Mouse (Mus musculus) heart, adult 2 months (tissue): Measurements from ENCODE around the gene Atp13a1. TPM values are rescaled to one million over a fixed set of nuclear protein-coding genes. Genes with fewer than 3 reads are reported as not detected.

Experiments
- DNase-seq, 2 experiments: peaks; one replicate each; pipeline ENCODE4 v3.0.0; 2021
- H3K27ac ChIP-seq: fragments of 200-600 bp; 2 replicates; pipeline ENCODE4 v1.8.1; 2022
- H3K27me3 ChIP-seq: fragments of 200-500 bp; 2 replicates; pipeline ENCODE4 v1.6.1; 2012; ENCODE audit warnings: mild to moderate bottlenecking, low read length, inconsistent platforms, mixed read lengths; ENCODE audit not compliant: control insufficient read depth, insufficient read depth
- H3K36me3 ChIP-seq: fragments of 200-500 bp; 2 replicates; pipeline ENCODE4 v1.6.1; 2012; ENCODE audit warnings: low read length, inconsistent platforms; ENCODE audit not compliant: control insufficient read depth, insufficient read depth
- H3K4me1 ChIP-seq: fragments of 200-500 bp; 2 replicates; pipeline ENCODE4 v1.6.1; 2011; ENCODE audit warnings: low read length; ENCODE audit not compliant: control insufficient read depth, insufficient read depth
- H3K4me3 ChIP-seq: fragments of 200-600 bp; 2 replicates; pipeline ENCODE4 v1.8.1; 2022
- H3K79me2 ChIP-seq: fragments of 200-500 bp; replicated peaks from 2 replicates; pipeline ENCODE4 v1.6.1; 2012; ENCODE audit warnings: mild to moderate bottlenecking, inconsistent platforms, low read length, moderate library complexity, mixed read lengths; ENCODE audit not compliant: control insufficient read depth, insufficient read depth
- H3K9ac ChIP-seq: fragments of 200-500 bp; 2 replicates; pipeline ENCODE4 v1.6.1; 2012; ENCODE audit warnings: low read depth, mild to moderate bottlenecking, control low read depth, inconsistent platforms, low read length, mixed read lengths
- CTCF ChIP-seq: fragments of 200-600 bp; IDR thresholded peaks from 2 replicates; pipeline ENCODE4 v1.8.1; 2022; ENCODE audit warnings: antibody characterized with exemption, mild to moderate bottlenecking, moderate library complexity
- EP300 ChIP-seq: fragments of 200-500 bp; IDR thresholded peaks from 2 replicates; pipeline ENCODE4 v1.6.1; 2011; ENCODE audit warnings: low read depth, low read length, control low read depth; ENCODE audit not compliant: insufficient read depth
- POLR2A ChIP-seq: fragments of 200-500 bp; IDR thresholded peaks from 2 replicates; pipeline ENCODE4 v1.6.1; 2011; ENCODE audit warnings: mild to moderate bottlenecking, low read depth, low read length, control low read depth; ENCODE audit not compliant: insufficient read depth
- WGBS: fragments of 180-500 bp; shearing (Covaris S2); methylation state at CpG from one replicate; pipeline ENCODE4 v1.1.7; 2018; 5-methylcytosine and 5-hydroxymethylcytosine counted together
- intact Hi-C: fragments of 180-260 bp; cut with DNase I; formaldehyde crosslinking; loops from one replicate; pipeline ENCODE4 v1.15.1; 2025
- long read RNA-seq: library from polyadenylated mRNA; stranded (forward); transcript quantifications from one replicate; pipeline ENCODE4 v2.0.0, GENCODE M21; 2021
- polyA plus RNA-seq: library from polyadenylated mRNA; depleted of rRNA; stranded (reverse); fragments of >200 nt; gene quantifications from 2 replicates; pipeline ENCODE4 v1.2.3, GENCODE M21; 2012; rRNA removed
- total RNA-seq, 2 experiments: library from RNA; stranded (reverse); gene quantifications; 2 replicates each; pipeline ENCODE4 v1.2.3; 2021

The Atp13a1 gene
- total RNA-seq (10 to 100 TPM; 12.9 to 14.7 TPM), polyA plus RNA-seq (25.7 and 26.5 TPM in 2 replicates)
- long read RNA-seq, transcript Atp13a1-201 (26 exons, 3,915 nt): major isoform, 15 of 23 reads
- long read RNA-seq, partial matches to known transcripts: 3 of 23 reads
- long read RNA-seq, other reads (novel, unspliced or antisense): 5 of 23 reads

GRCm38 (mm10) chr8:69790773-69791367, at the start of gene Atp13a1, which contains the start of gene Zfp866:
Atp13a1 (plus strand) TSS chr8:69791163.
Zfp866 (minus strand) TSS chr8:69791178.
- intact Hi-C loops: loop anchor here (2.0 to 5.0 kb wide), 4 partner anchors 16 to 164 kb away; partner anchors contain the start of genes Gm20422, Zfp868 and Zfp963
- peak within 1 kb of the TSS; percentile 94 for H3K9ac ChIP-seq
- no peaks in the 10 kb centered on the region for H3K27me3 ChIP-seq
- WGBS: 1% methylated on average over 38 of the region's 38 CpGs
- peak within 1 kb of the TSS; percentile 98 for H3K4me3 ChIP-seq
- H3K36me3 ChIP-seq: peaks cover 3% of the 10 kb centered on the region; the same call in 1 of the 2 replicates
- no peaks in the 10 kb centered on the region; the same call in none of the 2 replicates for H3K4me1 ChIP-seq
- peak; percentile 91 for TF ChIP-seq POLR2A
- peak; percentile 66 for TF ChIP-seq EP300
- TF ChIP-seq CTCF: peak; percentile 25
- H3K27ac ChIP-seq: peak within 1 kb of the TSS; percentile 91
- peaks cover 3% of the 10 kb centered on the region for H3K79me2 ChIP-seq
- peak; percentile 91 for DNase-seq

GRCm38 (mm10) chr8:69741231-69741630, 49.7 kb upstream of the Atp13a1 start:
- intact Hi-C loops: no loop called here

GRCm38 (mm10) chr8:69749544-69750454, 41.2 kb upstream of the Atp13a1 start, which contains the start of gene Zfp963:
Zfp963 (minus strand) TSS chr8:69749970.
- Histone ChIP-seq H3K4me3 (peak within 1 kb of the TSS; percentile 88), H3K27ac (peak within 1 kb of the TSS; percentile 99), H3K9ac (peak within 1 kb of the TSS; percentile 92), H3K27me3 (no peaks in the 10 kb centered on the region), H3K79me2 (no peaks in the 10 kb centered on the region), H3K36me3 (no peaks in the 10 kb centered on the region), H3K4me1 (peaks cover 3% of the 10 kb centered on the region)
- intact Hi-C loops: loop anchor here (1.0 to 5.0 kb wide), 3 partner anchors 23 to 43 kb away; partner anchors contain the start of genes Atp13a1 and Zfp866
- TF ChIP-seq POLR2A: peak; percentile 99
- TF ChIP-seq CTCF: 0 out of 2 replicates have a peak, but pooled peaks have one; percentile 2
- peak; percentile 63; the same call in 1 of the 2 replicates for TF ChIP-seq EP300
- 3% methylated on average over 48 of the region's 48 CpGs for WGBS
- DNase-seq: peak; percentile 97 to 98

More at GRCm38 (mm10) chr8:69741231-69741630, 49.7 kb upstream of the Atp13a1 start:
- 83% methylated on average over 2 of the region's 2 CpGs for WGBS
- Histone ChIP-seq H3K4me1 (no peaks in the 10 kb centered on the region; the same call in 1 of the 2 replicates), H3K27me3 (no peaks in the 10 kb centered on the region), H3K36me3 (no peaks in the 10 kb centered on the region), H3K4me3 (no peak overlapping the region), H3K79me2 (no peaks in the 10 kb centered on the region), H3K9ac (no peak overlapping the region), H3K27ac (no peak overlapping the region)
- TF ChIP-seq CTCF (no peak), POLR2A (no peak), EP300 (no peak)
- DNase-seq: no peak

- TF ChIP-seq EP300: no peak
- no peak for TF ChIP-seq CTCF
- no peak for TF ChIP-seq POLR2A
- intact Hi-C loops: no loop called here
- H3K79me2 ChIP-seq: no peaks in the 10 kb centered on the region
- WGBS: 82% methylated on average over 2 of the region's 2 CpGs
- H3K27me3 ChIP-seq: no peaks in the 10 kb centered on the region
- H3K27ac ChIP-seq: no peak overlapping the region
- DNase-seq: no peak
- H3K9ac ChIP-seq: no peak overlapping the region
- H3K36me3 ChIP-seq: no peaks in the 10 kb centered on the region
- no peak overlapping the region for H3K4me3 ChIP-seq
- H3K4me1 ChIP-seq: peaks cover 3% of the 10 kb centered on the region
These were observed 38.5 kb upstream of the Atp13a1 start for GRCm38 (mm10) chr8:69752437-69752836.

- Histone ChIP-seq H3K36me3 (no peaks in the 10 kb centered on the region), H3K27me3 (no peaks in the 10 kb centered on the region)
These were observed 32.6 kb upstream of the Atp13a1 start for GRCm38 (mm10) chr8:69758316-69758715.

More at GRCm38 (mm10) chr8:69758316-69758715, 32.6 kb upstream of the Atp13a1 start:
- no peaks in the 10 kb centered on the region for H3K79me2 ChIP-seq
- no peak overlapping the region for H3K4me3 ChIP-seq
- no peak overlapping the region for H3K9ac ChIP-seq
- TF ChIP-seq CTCF (0 out of 2 replicates have a peak, but pooled peaks have one; percentile 10), POLR2A (no peak), EP300 (no peak)
- WGBS: 98% methylated on average over 5 of the region's 5 CpGs
- H3K27ac ChIP-seq: no peak overlapping the region
- H3K4me1 ChIP-seq: no peaks in the 10 kb centered on the region
- DNase-seq: no peak
- intact Hi-C loops: no loop called here
